Mouse (Mus musculus) heart, embryonic 12.5 days (tissue): ENCODE data around the gene Gm6268. TPM values are rescaled to one million over a fixed set of nuclear protein-coding genes. Genes with fewer than 3 reads are reported as not detected.

ENCODE experiments used
- ATAC-seq: fragments of 200-750 bp; cut with Nextera tagmentation; 2 replicates; pipeline ENCODE4 v1.8.0; 2017; ENCODE audit warnings: moderate TSS enrichment, moderate library complexity; ENCODE audit not compliant: insufficient number of reproducible peaks, low FRiP score
- H3K27ac ChIP-seq: fragments of 300-500 bp; sonication (generic); 2 replicates; pipeline ENCODE4 v1.5.1; 2016; ENCODE audit warnings: mild to moderate bottlenecking, moderate library complexity; ENCODE audit not compliant: poor library complexity, severe bottlenecking
- H3K27me3 ChIP-seq: fragments of 300-500 bp; sonication (generic); replicated peaks from 2 replicates; pipeline ENCODE4 v1.6.1; 2016; ENCODE audit warnings: mild to moderate bottlenecking, moderate library complexity
- H3K36me3 ChIP-seq: fragments of 300-500 bp; sonication (generic); 2 replicates; pipeline ENCODE4 v1.6.1; 2016; ENCODE audit warnings: mild to moderate bottlenecking, moderate library complexity
- H3K4me1 ChIP-seq: fragments of 300-500 bp; sonication (generic); replicated peaks from 2 replicates; pipeline ENCODE4 v1.6.1; 2016; ENCODE audit warnings: mild to moderate bottlenecking
- H3K4me2 ChIP-seq: fragments of 300-500 bp; sonication (generic); 2 replicates; pipeline ENCODE4 v1.6.1; 2016; ENCODE audit warnings: mild to moderate bottlenecking, moderate library complexity
- H3K4me3 ChIP-seq: fragments of 300-500 bp; sonication (generic); 2 replicates; pipeline ENCODE4 v1.5.1; 2016; ENCODE audit warnings: mild to moderate bottlenecking
- H3K9ac ChIP-seq: fragments of 300-500 bp; sonication (generic); 2 replicates; pipeline ENCODE4 v1.6.1; 2016; ENCODE audit warnings: mild to moderate bottlenecking, moderate library complexity
- H3K9me3 ChIP-seq: fragments of 300-500 bp; sonication (generic); replicated peaks from 2 replicates; pipeline ENCODE4 v1.6.1; 2016; ENCODE audit warnings: mild to moderate bottlenecking, moderate library complexity
- WGBS: fragments of 180-500 bp; shearing (Covaris S2); methylation state at CpG from one replicate; pipeline ENCODE4 v1.1.7; 2016; 5-methylcytosine and 5-hydroxymethylcytosine counted together
- polyA plus RNA-seq: library from polyadenylated mRNA; unstranded; fragments of >200 nt; fragmentation: Nextera tagmentation; extraction: Ambion mirVana; gene quantifications from 2 replicates; pipeline ENCODE4 v1.2.1, GENCODE M21; 2016

Gm6268 gene
- not detected in 2 replicates for polyA plus RNA-seq

DNA sequence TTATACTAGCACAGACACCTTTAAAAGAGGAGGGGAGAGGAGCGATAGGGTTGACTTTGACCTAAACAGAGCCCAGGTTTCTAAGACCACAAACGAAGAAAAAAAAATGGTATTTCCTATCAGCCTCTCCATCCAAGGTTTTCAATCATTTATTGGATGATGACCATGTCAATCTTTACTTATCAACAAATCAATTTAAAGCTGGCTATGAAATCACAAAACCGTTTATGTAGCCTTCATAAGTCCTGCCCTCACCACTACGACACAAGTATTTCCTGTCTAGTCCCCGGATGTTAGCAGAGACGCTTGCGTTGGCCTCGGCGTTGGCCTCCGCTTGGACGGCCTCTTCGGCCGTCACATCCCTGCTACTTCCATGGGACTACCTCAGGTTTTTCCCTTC lies at the start of gene Gm6268:
Gene Gm6268 (plus strand): TSS at position 301 of the 400 bp plus-strand sequence.
- 87% methylated on average over 13 of the region's 13 CpGs for WGBS

DNA sequence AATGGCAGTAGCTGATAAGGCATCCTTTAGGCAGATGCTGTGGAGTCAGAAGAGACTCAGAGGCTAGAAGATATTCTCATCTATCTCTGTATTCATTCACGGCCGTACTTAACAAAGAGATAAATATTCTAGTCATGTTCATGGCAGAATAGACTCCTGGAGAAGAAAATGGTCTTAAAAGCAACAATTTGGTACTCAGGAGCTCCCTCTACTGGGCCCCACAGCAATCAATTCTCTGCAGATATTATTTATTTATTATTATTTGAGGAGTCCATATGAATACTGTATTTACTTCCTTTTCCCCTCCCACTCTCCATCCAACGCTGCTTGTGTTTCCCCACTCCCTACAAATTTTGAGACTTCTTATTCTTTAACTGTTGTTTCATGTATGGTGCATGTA lies 48.6 kb upstream of the Gm6268 start:
- Histone ChIP-seq H3K36me3 (no peaks in the 10 kb centered on the region), H3K27me3 (no peaks in the 10 kb centered on the region; the same call in 1 of the 2 replicates), H3K4me2 (no peak overlapping the region), H3K27ac (no peak overlapping the region), H3K4me1 (no peaks in the 10 kb centered on the region), H3K4me3 (no peak overlapping the region), H3K9me3 (no peaks in the 10 kb centered on the region), H3K9ac (no peak overlapping the region)
- no peak for ATAC-seq
- 53% methylated on average over 3 of the region's 3 CpGs for WGBS

More for the DNA sequence above, at the start of gene Gm6268:
- Histone ChIP-seq H3K9me3 (no peaks in the 10 kb centered on the region), H3K4me2 (no peak within 1 kb of the TSS), H3K27ac (no peak within 1 kb of the TSS), H3K4me3 (no peak within 1 kb of the TSS), H3K9ac (no peak within 1 kb of the TSS), H3K27me3 (no peaks in the 10 kb centered on the region), H3K36me3 (no peaks in the 10 kb centered on the region), H3K4me1 (no peaks in the 10 kb centered on the region)
- ATAC-seq, result no peak

DNA sequence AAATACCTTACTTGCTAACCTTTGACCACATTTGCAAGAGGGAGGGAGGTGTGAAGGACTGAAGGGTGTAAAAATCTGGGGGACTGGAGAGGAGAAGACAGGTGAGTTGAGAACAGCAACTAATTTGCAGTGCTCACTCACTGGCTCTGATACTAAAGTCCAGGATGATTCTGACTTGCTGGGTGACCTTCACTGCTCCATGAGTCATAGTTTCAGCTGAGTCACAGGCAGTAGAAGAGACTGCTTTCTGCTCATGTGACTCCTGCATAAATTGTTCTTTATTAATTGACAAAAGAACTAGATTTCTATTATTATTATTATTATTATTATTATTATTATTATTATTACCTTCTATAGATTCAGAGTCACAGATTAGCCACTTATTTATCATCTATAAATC lies 15.7 kb upstream of the Gm6268 start:
- Histone ChIP-seq H3K9ac (no peak overlapping the region), H3K27ac (no peak overlapping the region), H3K9me3 (no peaks in the 10 kb centered on the region), H3K4me1 (no peaks in the 10 kb centered on the region), H3K4me3 (no peak overlapping the region), H3K36me3 (no peaks in the 10 kb centered on the region), H3K27me3 (no peaks in the 10 kb centered on the region), H3K4me2 (no peak overlapping the region)
- ATAC-seq, result no peak

DNA sequence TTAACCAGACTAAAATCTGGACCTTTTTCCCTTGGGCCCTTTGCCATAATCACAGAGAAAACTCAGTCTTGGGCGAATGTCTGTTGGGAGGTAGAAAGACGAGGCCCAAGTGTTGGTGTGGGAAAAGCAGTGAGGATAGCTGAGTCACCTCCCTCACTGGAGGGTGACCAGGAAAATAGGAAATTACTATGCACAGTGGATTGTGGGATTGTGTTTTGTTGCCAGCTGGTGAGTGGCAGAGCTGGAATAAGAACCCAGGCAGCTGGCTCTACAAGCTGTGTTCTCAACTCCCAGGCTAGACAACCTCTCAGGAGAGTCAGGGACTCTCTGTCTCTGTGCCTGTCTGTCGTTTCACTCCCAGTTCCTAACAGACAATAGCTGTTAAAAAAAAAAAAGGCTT lies 11.1 kb upstream of the Gm6268 start:
- H3K4me2 ChIP-seq, result no peak overlapping the region
- no peaks in the 10 kb centered on the region for H3K9me3 ChIP-seq
- WGBS, result 52% methylated on average over 3 of the region's 3 CpGs
- no peak overlapping the region for H3K9ac ChIP-seq
- H3K4me3 ChIP-seq, result no peak overlapping the region
- H3K36me3 ChIP-seq, result no peaks in the 10 kb centered on the region
- H3K4me1 ChIP-seq, result no peaks in the 10 kb centered on the region
- no peak for ATAC-seq
- no peak overlapping the region for H3K27ac ChIP-seq
- no peaks in the 10 kb centered on the region for H3K27me3 ChIP-seq

DNA sequence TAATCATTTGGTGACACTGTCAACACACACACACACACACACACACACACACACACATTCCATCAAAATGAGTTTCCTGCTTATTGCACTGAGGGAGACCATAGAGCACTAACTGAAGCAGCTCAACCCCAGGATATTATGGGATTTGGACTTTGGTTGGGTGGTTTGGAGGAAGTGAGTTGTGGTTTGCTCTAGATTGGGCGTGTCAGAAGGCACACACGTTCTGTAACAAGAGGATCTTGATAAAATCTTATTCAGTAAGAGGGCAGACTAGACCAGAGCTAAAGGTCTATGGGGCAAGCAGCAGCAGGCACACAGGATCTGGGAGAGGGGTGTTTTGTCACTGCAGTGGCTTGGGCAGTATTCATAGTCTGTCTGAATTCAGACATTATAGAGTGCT lies 10.6 kb upstream of the Gm6268 start:
- Histone ChIP-seq H3K9ac (no peak overlapping the region), H3K27me3 (no peaks in the 10 kb centered on the region), H3K9me3 (no peaks in the 10 kb centered on the region), H3K27ac (no peak overlapping the region), H3K4me3 (no peak overlapping the region), H3K4me1 (no peaks in the 10 kb centered on the region), H3K4me2 (no peak overlapping the region), H3K36me3 (no peaks in the 10 kb centered on the region)
- 37% methylated on average over 2 of the region's 2 CpGs for WGBS
- no peak for ATAC-seq

DNA sequence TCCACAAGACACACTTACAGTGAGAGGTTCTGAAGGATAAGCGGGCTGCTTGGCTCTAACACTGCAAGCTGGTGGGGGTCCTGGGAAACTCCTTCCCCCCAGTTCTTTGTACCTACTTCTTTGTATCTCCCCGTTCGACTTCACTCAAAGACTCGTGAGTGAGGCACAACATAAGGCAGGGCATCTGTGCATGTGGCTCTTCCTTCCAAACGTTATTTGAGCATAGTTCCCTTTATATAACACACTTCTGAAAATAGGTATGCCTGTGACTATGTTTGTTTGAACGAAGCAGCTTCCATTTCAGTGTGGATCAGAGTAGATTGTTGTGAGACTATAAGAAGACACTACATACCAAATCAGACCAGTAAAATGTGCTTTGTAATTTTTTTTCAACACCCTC lies 8.4 kb upstream of the Gm6268 start:
- Histone ChIP-seq H3K36me3 (no peaks in the 10 kb centered on the region), H3K27me3 (no peaks in the 10 kb centered on the region), H3K27ac (no peak overlapping the region), H3K4me1 (no peaks in the 10 kb centered on the region), H3K4me3 (no peak overlapping the region), H3K9ac (no peak overlapping the region), H3K4me2 (no peak overlapping the region), H3K9me3 (no peaks in the 10 kb centered on the region)
- WGBS, result 56% methylated on average over 6 of the region's 6 CpGs
- ATAC-seq, result no peak

DNA sequence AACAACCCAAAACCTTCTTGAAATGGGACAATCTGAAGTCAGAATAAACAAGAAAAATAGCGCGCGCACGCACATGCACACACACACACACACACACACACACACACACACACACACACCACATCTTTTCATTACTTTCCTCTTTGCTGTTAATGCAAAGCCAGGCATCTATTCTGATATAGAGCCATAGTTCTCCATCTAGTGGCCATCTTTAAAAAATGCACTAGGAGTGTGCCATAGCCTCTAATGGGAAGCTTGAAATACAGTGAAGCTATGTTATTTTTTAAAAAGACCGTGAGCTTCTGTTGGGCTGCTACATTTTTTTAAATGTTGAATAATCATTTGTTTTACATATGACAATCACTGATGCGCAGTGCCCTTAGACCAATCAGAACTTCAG lies 7.8 kb upstream of the Gm6268 start:
- ATAC-seq, result no peak
- 43% methylated on average over 6 of the region's 6 CpGs for WGBS
- no peaks in the 10 kb centered on the region for H3K9me3 ChIP-seq

DNA sequence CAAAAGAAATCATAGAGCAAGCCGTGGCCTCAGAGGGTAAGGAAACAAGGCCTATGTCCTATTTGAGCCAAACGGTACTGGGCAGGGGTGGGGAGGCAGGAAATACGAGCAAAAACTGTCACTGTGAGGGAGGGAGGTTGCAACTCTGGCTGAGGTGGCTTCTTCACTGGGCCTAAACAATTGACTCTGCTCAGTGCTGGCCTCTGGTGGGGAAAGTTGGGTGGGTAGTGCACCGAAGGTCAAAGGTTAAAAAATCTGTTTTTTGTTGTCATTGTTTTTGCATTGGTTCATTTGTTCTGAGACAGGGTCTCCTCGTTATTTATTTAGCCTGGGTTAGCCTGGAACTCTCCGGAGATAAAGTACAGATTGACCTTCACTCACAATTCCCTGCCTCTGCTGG lies 1.2 kb downstream of the Gm6268 start:
- 58% methylated on average over 6 of the region's 6 CpGs for WGBS

More for the DNA sequence above, 7.8 kb upstream of the Gm6268 start:
- Histone ChIP-seq H3K27me3 (no peaks in the 10 kb centered on the region), H3K27ac (no peak overlapping the region), H3K36me3 (no peaks in the 10 kb centered on the region), H3K4me1 (no peaks in the 10 kb centered on the region), H3K4me3 (no peak overlapping the region), H3K9ac (no peak overlapping the region), H3K4me2 (no peak overlapping the region)

DNA sequence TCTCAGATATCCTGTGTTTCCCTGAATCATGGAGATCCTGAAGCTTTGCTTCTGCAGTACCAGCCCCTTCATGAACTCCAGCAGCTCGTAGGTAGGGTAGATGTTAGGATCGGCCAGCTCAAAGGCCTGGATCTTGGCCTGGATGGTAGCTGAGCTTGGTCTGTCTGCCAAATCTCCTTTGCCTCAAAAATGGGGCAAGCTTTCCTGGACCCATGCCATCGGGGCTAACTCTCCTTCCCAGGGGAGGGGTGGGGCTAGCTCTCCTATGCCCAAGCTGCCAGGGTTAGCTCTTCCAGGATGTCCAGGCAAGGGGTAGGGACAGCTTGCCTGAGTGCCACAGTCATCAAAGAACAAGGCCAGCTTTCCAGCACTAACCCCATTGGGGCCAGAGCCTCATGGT lies 18.1 kb downstream of the Gm6268 start:
- no peak overlapping the region for H3K27ac ChIP-seq

More for the DNA sequence above, 1.2 kb downstream of the Gm6268 start:
- Histone ChIP-seq H3K4me2 (no peak overlapping the region), H3K27me3 (no peaks in the 10 kb centered on the region), H3K27ac (no peak overlapping the region), H3K36me3 (no peaks in the 10 kb centered on the region), H3K9me3 (no peaks in the 10 kb centered on the region), H3K9ac (no peak overlapping the region), H3K4me1 (no peaks in the 10 kb centered on the region), H3K4me3 (no peak overlapping the region)
- ATAC-seq, result no peak

DNA sequence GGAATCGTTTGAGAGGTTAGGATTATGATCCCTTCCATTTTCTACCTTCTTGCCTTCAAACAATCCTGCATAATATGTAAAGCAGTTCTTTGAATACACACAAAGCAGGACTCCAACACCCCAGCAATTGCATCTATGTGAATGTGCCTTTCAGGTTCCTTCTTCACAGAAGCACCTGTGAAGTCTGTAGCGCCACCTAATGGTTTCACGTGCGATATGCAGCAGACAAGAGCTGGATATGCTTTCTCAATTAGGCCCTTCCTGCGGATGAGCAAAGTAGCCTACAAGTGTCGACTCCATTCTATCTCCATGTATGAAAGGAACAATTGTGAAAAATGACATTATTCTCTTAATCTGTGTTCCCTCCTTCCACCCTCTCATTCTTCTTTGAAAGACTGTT lies 33.9 kb downstream of the Gm6268 start:
- Histone ChIP-seq H3K9ac (no peak overlapping the region), H3K4me1 (no peaks in the 10 kb centered on the region), H3K4me3 (no peak overlapping the region), H3K27ac (no peak overlapping the region), H3K36me3 (no peaks in the 10 kb centered on the region), H3K4me2 (no peak overlapping the region), H3K27me3 (no peaks in the 10 kb centered on the region), H3K9me3 (no peaks in the 10 kb centered on the region)
- WGBS, result 41% methylated on average over 6 of the region's 6 CpGs
- ATAC-seq, result no peak

More for the DNA sequence above, 18.1 kb downstream of the Gm6268 start:
- 82% methylated on average over 3 of the region's 3 CpGs for WGBS
- Histone ChIP-seq H3K9me3 (no peaks in the 10 kb centered on the region), H3K4me1 (no peaks in the 10 kb centered on the region), H3K36me3 (no peaks in the 10 kb centered on the region), H3K4me3 (no peak overlapping the region), H3K4me2 (no peak overlapping the region), H3K9ac (no peak overlapping the region), H3K27me3 (no peaks in the 10 kb centered on the region)
- ATAC-seq, result no peak

DNA sequence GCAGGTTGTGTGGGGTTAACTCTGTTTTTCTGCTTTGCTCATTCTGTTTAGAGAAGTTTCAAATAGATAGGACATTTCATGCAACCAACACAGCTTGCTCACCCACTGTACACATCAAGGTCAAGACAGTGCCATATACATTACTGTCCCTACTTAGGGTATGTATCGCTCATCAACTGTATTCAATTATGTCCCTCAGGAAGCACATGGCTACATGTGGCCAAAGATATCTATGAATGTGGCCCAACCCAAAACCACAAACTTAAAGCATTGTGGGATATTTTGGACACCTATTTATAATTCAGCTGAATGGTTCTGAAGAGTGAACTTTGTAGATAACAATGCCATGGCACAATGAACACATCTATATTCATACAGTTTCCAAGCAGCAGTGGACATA lies 36.9 kb downstream of the Gm6268 start:
- no peaks in the 10 kb centered on the region for H3K4me1 ChIP-seq
- no peak overlapping the region for H3K4me3 ChIP-seq
- H3K9me3 ChIP-seq, result no peaks in the 10 kb centered on the region
- no peaks in the 10 kb centered on the region for H3K36me3 ChIP-seq
- H3K9ac ChIP-seq, result no peak overlapping the region
- WGBS, result 91% methylated on average over 1 of the region's 1 CpGs
- no peak for ATAC-seq
- H3K27me3 ChIP-seq, result no peaks in the 10 kb centered on the region
- H3K4me2 ChIP-seq, result no peak overlapping the region
- no peak overlapping the region for H3K27ac ChIP-seq
